Mouse (Mus musculus) ES-E14 (cell line): ENCODE measurements at regions not wholly inside any gene's neighbourhood (a gene's known extent, or its start where the extent isn't known, plus 50 kb on each side); places are given as distances from the start of the nearest gene placed in this dataset.

ENCODE experiments used
- HCFC1 ChIP-seq: IDR thresholded peaks from 2 replicates; pipeline ENCODE4 v1.6.1; 2012; ENCODE audit warnings: low read length, inconsistent platforms, borderline replicate concordance; ENCODE audit not compliant: insufficient read depth
- ZC3H11A ChIP-seq: IDR thresholded peaks from 2 replicates; pipeline ENCODE4 v1.6.1; 2012; ENCODE audit warnings: low read depth, mild to moderate bottlenecking, inconsistent platforms, low read length, borderline replicate concordance

DNA sequence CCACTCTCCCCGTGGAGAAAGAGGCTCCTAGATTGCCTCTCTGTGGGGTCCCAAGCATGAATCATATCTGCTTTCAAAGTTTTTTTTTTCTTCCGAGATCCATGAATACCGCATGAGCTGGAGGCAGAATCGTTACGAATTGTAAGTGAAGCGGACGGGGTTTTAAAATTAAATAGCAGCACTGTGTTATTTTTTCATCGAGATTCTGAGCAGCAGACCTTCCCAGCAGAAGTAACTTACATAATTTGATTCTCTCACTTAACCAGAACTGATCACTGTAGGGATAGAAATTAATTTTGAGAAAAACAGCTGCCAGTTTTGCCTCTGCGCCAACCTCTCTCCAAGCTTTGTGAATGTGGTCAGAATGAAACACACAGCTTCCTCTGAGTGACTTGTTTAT, 502.5 kb upstream of the Auts2 start:
- TF ChIP-seq HCFC1 (no peak), ZC3H11A (no peak)
